Mouse (Mus musculus): ENCODE results near the gene Klf3.

The Klf3 gene

DNA sequence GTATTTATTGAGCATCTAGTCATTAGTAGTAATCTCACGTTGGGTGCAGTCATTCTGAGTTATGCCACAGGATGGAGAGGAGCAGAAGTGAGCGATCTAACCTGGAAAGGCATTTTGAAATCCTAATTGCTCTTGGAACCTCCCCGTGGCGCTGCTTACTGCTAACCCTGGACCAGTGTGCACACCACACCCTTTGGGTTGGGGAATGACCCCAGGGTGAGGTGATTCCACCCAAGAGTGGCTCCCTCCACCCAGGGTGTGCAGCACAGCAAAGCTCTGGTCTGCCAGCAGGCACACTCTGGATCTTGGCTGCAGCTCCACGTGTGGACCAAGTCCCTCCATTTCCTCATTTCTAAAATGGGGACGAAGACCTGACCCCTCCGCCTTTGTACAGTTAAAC is 6.1 kb downstream of the Klf3 start:
- DNase-seq (ENCODE audit: extremely low read depth, low read depth), result no peak

DNA sequence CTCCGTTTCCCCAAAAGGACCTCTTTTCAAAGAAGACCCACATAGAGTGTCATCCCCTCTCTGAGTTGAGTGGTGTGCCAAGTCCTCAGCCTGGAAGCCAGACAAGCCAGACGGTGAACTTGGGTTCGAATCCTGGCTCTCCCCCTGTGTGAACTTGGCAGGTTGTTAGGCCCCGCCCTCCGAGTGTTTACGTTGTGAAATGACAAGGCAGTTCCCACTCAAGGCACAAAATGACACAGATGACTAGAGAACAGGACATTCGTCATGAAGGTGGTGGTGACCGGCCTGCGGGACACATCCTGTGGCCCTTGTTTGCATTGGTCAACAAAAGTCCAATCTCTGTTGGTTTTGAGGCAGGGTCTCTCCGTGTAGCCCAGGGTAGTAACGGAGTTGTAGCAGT is 6.7 kb downstream of the Klf3 start:
- no peak for DNase-seq (ENCODE audit: extremely low read depth, low read depth)

DNA sequence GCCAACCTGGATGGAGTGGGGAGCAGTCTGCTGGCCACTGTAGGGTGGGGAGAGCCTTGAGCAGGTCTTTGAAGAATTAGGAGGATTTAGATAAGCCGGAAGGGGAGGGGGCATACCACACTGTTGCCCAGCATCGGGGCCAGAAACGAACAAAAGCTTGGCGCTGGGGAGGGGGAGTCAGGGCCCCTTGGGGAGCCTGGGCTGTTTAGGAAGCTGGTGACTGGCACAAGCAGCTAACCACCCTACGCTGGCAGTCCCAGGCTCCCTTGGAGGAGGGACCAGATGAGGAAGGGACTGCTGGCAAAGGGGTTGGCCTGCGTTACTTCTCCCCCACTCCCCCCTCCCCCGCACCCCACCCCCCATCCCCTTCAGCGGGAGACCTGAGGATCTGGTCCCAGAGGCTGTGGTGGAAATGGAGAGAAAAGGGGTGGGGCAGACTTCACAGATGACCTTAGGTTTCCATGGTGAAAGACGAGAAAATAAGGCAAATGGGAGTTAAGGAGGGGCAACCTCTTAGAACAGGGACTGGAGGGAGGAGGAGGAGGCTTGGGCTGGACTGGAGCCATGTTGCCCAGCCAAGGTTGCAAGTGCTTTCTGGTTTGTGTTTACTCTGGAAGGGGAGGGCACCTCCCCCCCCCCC is 7.8 kb downstream of the Klf3 start:
- DNase-seq (ENCODE audit: extremely low read depth, low read depth), result peak; percentile 38

DNA sequence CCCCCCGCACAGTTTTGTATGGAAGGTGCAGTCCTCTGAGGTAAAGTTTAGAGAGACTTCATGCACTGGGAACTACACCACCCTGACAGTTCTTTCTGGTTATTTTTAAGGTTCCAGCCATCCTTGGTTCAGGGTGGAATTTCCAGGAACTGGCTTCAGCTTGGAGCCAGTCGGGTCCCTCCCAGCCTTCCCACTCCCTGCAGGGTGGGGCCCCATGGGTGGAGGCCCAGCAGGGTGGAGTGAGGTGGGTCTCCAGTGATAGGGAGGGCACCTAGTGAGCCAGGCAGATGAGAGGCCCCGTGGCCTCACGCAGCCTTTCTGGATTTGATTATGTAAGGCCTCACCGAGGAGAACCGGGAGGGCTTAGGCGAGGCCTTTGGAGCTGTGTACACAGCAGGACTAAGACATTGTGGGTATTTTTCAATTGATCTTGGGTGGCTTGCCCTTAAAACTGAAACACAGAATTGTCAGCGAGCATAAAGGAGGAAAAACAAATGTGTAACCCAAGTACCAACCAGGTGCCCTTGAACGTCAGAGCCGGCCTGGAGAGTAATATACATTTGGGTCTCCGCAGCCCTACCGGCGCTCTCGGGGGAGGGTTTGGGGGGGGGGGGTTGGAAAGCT is 8.4 kb downstream of the Klf3 start:
- DNase-seq (ENCODE audit: extremely low read depth, low read depth), result peak; percentile 61

DNA sequence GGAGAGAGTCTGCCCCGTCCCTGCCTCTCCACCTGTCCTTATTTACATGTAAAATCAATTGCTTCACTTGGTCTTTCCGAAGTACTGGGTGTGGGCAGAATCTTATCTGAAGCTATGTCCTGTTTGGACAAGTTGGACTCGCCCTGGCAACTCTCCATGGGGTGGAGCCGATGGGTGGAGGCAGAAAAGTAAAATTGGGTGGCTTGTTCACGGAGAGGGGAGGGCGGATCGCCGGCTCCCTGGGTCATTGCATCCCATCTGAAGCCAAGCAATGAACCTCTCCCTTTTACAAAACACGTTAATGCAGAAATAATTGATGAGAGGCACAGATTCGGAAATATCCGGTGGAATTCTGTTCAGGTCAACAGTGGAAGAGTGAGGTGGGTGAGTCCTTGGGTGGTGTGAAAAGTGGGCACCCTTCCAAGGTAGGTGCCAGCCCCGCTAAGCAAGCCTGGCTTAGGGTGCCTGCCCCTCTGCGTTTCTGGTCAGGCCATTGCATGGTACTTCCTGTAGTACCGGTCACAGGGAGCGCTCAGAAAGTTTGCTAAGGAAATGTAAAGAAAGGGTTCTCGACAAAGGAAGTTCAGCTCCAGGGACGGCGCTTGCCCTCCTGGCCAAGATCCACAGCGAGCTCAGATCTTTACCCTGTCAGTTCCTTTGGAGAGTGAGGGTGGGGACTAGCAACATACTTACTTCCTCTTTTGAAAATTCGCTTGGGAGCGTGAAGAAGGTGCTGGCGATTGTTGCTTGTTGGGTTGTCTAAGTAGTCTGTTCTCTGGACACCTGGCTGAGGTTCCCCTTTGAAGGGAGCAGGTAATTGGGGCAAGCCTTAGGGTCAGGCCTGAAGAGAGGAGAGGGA is 9.2 kb downstream of the Klf3 start:
- peak; percentile 91 for DNase-seq (ENCODE audit: extremely low read depth, low read depth)

DNA sequence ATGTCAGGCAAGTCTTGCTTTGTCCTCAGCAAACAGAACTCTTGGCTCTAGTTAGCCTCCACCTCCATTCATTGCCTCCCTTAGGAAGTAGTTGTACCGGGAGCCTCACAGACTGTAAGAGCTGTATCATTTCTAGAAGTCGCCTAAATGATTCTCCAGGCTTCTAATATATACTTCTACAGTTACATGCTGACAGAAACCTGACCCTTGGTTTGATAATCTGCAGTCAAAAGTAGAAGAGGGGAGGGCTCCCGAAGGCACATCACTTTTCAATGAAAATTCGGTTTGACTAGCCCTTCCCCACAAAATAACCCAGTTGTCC is 9.8 kb downstream of the Klf3 start:
- no peak for DNase-seq (ENCODE audit: extremely low read depth, low read depth)

DNA sequence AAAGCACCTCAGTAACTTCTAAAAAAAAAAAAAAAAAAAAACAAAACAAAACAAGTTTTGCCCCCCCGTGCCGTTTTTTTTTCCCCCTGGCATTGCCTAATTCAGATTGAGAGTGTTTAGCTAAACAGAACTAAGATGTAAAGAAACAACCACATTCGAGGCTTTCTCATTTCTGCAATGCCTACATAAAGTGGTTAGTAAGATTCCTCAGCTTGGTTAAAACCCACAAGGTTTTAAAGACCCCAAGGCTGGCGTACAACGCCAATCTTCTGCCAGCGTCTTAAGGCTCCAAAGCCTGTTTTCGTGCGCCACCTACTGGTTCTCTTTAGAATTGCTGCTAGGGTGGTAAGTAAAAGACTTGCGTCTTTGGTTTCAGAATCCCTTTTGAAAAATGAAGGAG is 10.2 kb downstream of the Klf3 start:
- peak; percentile 85 for DNase-seq (ENCODE audit: extremely low read depth, low read depth)

DNA sequence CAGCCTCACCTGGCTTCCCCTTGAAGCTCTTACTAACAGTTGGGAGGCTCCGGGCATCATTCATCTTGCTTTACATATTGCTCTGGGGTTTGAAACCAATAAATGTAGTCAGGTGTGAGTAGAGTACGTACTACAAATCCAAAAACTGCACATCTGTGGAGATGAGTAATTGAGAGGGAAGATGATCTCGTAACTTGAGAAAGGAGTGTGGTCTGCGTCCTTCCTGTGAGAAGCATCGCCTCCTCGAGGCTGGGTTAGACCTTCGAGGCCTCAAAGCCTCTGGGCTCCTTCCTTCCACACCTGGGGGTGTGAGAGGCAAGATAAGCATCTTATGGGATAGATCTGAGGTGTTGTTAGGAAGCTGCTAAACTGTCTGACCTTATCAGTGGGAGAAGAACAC is 11.2 kb downstream of the Klf3 start:
- no peak for DNase-seq (ENCODE audit: extremely low read depth, low read depth)

DNA sequence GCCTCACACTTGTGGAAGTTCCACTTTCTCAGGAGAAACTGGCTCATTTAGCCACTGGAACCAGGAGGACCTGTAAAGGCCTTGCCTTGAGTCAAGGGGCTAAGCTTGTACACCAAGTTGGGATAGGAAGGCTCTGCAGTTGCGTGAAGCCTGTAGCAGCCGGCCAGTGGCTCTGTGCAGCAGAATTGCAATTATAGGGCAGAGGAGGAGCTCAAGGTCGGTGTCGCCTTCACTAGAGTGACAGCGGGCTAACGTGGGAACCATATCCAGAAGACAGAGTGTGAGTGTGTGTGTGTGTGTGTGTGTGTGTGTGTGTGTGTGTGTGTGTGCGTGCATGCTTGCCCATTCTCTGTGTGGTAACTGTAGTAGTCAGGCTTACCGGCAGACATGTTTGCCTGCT is 12.4 kb downstream of the Klf3 start:
- no peak for DNase-seq (ENCODE audit: extremely low read depth, low read depth)

DNA sequence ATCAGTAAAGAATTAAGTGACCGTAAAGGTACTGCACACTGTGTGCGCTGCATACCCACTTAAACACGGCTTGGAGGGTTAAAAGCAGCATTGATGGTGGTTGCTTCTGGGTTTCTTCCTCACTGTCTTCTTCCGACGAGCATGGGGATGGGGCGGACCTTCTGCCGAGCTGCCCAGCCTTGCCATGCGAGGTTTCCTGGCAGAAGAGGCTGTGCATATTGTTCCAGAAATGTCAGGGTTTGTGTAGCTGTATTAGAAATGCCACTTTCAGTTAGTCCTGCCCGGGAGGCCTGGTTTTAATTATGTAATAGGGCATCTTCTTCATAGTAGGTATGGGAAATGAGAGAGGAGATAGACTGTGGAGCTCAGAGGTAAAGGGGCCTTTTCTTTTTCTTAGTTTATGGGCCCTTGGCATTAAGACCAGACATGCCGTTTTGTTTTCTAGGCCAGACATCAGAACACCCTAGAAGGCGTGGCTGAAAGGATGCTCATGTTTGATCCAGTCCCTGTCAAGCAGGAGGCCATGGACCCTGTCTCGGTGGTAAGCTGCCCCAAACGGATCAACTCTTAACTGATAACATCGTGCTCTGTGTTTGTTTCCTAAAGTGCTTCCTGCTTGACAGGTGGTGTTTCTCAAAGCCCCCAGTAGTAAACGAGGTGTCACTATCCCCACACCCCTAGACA is 13.2 kb downstream of the Klf3 start:
- DNase-seq (ENCODE audit: extremely low read depth, low read depth), result no peak

DNA sequence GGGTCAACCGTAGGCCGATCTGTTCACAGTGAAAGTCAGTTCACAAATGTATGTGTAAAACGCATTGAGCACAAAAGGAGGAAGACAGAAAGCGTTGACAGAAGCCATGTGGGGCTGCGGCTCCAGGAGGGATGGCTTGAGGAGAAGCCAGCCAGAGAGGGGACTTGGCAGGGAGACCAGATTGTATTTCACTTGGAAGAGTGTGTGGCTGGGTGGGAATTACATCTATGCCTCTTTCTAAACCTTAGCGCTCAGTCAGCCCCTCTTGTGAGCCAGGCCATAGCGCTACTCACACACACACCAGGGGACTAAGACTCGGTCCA is 13.7 kb downstream of the Klf3 start:
- DNase-seq (ENCODE audit: extremely low read depth, low read depth), result no peak

DNA sequence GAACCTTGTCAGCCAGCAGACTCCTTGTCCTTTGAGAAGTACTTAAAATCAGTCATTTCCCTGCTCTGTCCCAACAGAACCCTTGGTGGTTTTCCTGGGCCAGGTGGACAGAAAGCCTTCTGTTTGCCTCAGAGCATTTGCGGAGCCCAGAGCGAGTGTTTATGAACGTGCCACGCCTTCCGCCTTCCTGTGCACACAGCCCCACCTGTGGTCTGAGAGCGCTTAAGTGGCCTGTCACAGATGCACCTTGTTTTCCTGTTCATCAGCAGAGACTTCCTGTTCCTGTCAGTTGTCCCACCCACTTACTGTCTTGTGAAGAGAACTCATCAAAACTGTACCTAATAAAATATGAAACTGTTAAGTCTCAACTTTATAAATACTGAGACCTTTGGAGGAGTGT is 16.2 kb downstream of the Klf3 start:
- no peak for DNase-seq (ENCODE audit: extremely low read depth, low read depth)

DNA sequence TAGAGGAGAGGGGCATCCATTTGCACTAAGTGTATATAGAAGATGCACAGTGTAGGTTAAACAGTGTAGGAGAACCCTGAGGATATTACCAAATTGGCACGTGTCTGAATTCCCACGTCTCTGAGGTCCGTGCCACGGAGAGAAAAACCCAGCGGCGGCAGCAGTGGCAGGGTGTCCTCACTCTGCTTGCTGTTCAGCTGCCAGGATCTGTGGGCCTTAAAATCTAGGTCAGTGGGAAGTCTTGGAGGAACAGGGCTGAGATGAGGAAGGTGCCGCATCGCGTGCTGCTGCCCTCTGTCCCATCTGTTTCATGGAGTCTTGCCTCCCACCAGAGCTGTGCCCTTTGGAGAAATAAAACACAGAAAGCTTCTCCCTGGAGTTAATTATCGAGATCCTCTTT is 16.9 kb downstream of the Klf3 start:
- DNase-seq (ENCODE audit: extremely low read depth, low read depth), result no peak

DNA sequence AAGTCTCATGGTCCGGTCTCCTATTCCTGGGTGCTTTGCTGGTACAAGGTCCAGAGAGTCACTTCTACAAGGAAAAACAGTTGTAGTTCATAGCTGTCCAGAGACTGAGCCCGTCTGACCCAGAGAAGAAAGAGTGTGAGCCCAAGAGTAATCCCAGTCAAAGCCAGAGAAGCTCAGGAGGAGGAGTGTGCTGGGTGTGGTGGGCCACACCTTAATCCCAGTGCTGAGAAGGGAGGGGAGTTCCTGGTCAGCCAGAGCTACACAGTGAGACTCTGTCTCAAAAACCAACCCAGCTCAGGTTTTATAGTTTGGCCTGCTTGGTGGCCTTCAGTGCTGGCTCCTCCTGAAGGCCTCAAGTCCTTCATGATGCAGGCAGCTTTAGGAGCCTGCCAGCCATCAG is 18.1 kb downstream of the Klf3 start:
- DNase-seq (ENCODE audit: extremely low read depth, low read depth), result no peak

DNA sequence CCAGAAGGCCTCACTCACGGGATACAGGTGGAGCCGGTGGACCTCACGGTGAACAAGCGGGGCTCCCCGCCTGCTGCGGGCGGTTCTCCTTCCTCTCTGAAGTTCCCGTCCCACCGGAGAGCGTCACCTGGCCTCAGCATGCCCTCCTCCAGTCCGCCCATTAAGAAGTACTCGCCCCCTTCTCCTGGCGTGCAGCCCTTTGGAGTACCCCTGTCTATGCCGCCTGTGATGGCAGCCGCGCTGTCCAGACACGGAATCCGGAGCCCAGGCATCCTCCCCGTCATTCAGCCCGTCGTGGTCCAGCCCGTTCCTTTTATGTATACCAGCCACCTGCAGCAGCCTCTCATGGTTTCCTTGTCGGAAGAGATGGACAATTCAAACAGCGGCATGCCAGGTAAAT is 18.8 kb downstream of the Klf3 start:
- no peak for DNase-seq (ENCODE audit: extremely low read depth, low read depth)

DNA sequence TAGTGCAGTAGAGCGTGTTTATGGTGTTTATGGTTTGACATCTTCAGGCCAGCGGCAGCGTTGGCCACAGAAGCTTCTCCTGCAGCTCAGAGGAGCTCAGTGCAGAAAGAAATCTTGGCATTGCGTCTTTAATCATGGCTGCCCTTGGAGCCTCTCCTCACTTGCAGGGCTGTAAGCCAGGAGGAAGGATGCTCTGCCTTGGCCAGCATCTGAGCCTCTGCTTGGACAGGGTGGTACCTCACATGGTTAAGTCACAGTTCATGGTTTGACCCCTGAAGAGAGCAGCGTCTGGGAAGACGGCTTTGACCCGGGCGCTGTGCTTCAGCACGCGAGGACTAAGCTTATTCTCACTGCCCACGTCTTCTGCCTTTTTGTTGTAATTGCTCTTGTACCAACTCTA is 20.2 kb downstream of the Klf3 start:
- no peak for DNase-seq (ENCODE audit: extremely low read depth, low read depth)

DNA sequence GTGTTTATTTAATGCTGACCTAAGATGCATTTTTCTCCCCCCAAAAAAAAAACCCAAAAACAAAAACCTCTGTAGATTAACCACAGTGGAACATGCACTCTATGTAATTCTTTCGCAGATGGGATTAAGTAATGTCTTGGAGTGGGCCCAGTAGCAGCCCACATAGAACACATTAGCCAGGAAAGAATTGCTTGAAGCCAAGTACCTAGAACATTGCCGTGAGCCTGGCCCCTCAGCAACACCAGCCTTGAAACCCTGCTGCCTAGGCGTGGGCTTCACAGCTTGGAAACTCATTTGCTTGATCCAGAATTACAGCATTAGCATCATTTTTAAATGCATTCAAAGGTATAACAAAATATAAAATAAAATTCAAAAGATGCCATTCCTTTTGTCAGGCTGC is 21.6 kb downstream of the Klf3 start:
- no peak for DNase-seq (ENCODE audit: extremely low read depth, low read depth)

DNA sequence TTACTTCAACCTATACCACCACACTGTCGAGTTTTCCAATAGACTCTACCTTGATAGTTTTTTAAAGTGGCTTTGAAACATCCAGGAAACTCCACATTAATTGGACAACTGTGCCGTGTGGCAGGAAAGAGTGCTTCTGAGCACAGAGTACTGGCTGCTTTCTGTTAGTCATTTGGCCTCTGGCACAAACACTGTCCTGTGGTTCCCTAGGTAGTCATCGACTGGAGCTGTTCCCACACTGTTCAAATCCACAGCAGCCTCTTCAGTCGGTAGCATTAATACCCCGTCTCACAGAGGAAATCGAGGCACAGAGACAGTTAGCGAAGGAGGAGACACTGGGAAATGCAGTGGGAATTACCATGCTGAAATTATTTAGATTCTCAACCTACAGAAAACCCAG is 22.3 kb downstream of the Klf3 start:
- no peak for DNase-seq (ENCODE audit: extremely low read depth, low read depth)

DNA sequence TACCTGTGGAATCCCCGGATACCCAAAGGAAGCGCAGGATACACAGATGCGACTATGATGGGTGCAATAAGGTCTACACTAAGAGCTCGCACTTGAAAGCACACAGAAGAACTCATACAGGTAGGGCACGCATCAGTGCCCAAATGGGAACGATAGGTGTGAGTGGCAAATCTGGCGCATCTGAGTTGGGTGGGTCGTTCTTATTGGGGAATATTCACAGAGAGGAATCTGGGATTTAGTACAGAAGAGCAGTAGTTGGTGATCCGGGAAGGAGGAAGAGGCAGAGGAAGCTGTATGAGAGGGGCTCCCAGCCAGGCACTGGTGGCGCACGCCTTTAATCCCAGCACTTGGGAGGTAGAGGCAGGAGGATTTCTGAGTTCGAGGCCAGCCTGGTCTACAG is 24.0 kb downstream of the Klf3 start:
- no peak for DNase-seq (ENCODE audit: extremely low read depth, low read depth)

DNA sequence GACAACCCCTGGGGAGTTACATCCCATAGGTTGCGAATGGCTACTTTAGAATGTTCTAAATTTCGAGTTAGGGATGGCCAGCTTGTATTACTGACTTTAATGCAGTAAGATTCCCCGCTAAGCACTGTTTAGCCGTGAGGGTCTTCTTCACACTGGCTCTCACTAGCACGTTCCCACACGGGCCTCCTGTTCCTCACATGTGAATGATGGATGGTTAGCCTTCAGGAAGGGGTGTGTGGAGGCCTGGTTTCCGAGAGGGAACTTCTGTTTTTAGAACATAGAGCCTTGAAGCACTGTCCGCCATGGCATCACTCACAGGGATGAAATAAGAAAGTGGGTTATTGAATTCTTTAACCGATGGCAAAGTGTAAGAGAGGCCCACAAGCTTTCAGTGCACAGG is 25.1 kb downstream of the Klf3 start:
- no peak for DNase-seq (ENCODE audit: extremely low read depth, low read depth)

DNA sequence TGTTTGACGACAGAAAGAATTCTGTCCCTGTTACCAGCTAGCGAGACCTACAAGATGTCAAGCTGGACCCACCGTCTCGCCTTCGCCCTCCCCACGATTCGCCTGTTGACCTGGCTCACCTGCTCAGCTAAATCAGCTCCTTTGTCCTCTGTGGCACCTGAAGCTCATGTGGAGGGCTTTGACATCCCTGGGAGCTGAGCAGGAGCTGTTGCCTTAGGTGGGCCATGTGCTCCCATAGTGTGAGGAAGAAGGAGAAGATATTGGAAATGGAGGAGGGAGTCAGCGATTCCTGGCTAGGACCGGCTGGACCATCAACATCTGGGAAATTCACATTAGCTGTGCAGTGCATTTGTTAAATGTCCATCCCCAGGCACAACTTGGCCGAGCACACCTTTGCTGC is 26.4 kb downstream of the Klf3 start:
- no peak for DNase-seq (ENCODE audit: extremely low read depth, low read depth)

DNA sequence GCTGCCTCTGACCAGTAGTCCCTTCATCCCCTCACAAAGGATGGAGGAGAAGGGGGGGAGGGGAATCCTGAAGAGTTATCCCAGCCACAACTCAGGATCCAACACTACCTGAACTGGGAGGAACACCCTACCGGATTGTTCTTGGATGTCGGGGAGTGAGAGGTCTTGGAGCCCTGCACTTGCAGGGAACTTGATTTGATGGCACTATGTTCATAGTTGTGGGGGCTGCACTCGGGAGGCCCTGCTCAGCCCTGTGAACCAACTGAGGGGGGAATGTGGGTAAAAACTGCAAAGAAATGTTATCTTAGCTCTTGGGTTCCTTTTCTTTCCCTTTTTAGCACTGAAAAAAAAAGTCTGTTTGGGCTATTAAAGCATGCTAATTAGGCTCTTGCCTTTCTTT is 27.6 kb downstream of the Klf3 start:
- no peak for DNase-seq (ENCODE audit: extremely low read depth, low read depth)

DNA sequence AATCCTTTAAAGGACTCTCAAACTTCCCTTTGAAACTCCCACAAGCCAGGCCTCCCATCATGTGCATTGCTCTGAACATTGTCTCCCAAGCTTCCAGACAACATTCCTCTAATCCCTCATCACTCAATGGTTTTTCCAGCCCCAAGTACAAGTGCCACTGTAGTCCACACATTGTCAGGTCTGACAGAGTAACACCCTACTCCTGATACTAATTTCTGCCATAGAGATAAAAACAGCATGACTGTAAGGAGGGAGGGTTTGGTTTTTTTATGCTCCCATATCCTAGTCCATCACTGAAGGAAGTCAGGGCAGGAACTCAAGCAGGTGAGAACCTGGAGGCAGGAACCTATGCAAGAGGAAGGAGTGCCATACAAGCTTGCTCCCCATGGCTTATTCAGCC is 30.2 kb downstream of the Klf3 start:
- DNase-seq (ENCODE audit: extremely low read depth, low read depth), result no peak

Measured in MEL-GATA-1-ER (cell line).